Mouse (Mus musculus) C2C12 (cell line): ENCODE data around the gene Tnfrsf13c. TPM values are rescaled to one million over a fixed set of nuclear protein-coding genes. Genes with fewer than 3 reads are reported as not detected.

Source experiments
- H3K27me3 ChIP-seq: one replicate; pipeline ENCODE4 v1.6.1; 2011; ENCODE audit not compliant: control insufficient read depth, insufficient read depth, insufficient read length
- H3K36me3 ChIP-seq: one replicate; pipeline ENCODE4 v1.6.1; 2011; ENCODE audit not compliant: control insufficient read depth, insufficient read depth
- H3K4me3 ChIP-seq: one replicate; pipeline ENCODE4 v1.5.1; 2011; ENCODE audit warnings: mild to moderate bottlenecking, control low read depth; ENCODE audit not compliant: poor library complexity, insufficient read depth, severe bottlenecking
- H3K79me2 ChIP-seq: one replicate; pipeline ENCODE4 v1.6.1; 2011; ENCODE audit not compliant: control insufficient read depth, insufficient read depth
- H3K79me3 ChIP-seq: one replicate; pipeline ENCODE4 v1.6.1; 2011; ENCODE audit warnings: low read depth, control low read depth
- H3ac ChIP-seq: one replicate; pipeline ENCODE3; 2011; ENCODE audit warnings: low read depth; ENCODE audit not compliant: control insufficient read depth, insufficient read length
- CEBPB ChIP-seq: IDR thresholded peaks from one replicate; pipeline ENCODE4 v1.6.1; 2011; ENCODE audit warnings: low read depth, mild to moderate bottlenecking, control low read depth, moderate library complexity
- CTCF ChIP-seq: IDR thresholded peaks from one replicate; pipeline ENCODE4 v1.5.1; 2011; ENCODE audit not compliant: control insufficient read depth, insufficient read depth, insufficient read length
- FOSL1 ChIP-seq: IDR thresholded peaks from one replicate; pipeline ENCODE4 v1.8.0; 2011; ENCODE audit warnings: mild to moderate bottlenecking, low read length; ENCODE audit not compliant: poor library complexity, insufficient read depth, severe bottlenecking
- MAX ChIP-seq: IDR thresholded peaks from one replicate; pipeline ENCODE4 v1.6.1; 2011; ENCODE audit warnings: mild to moderate bottlenecking, control low read depth
- MYOD1 ChIP-seq: IDR thresholded peaks from one replicate; pipeline ENCODE4 v1.6.1; 2011; ENCODE audit warnings: low read depth; ENCODE audit not compliant: control insufficient read depth, insufficient read length
- MYOG ChIP-seq: IDR thresholded peaks from one replicate; pipeline ENCODE4 v1.6.1; 2011; ENCODE audit not compliant: control insufficient read depth, insufficient read length; ENCODE audit errors: extremely low read depth
- USF1 ChIP-seq: IDR thresholded peaks from one replicate; pipeline ENCODE4 v1.6.1; 2011; ENCODE audit warnings: low read depth, mild to moderate bottlenecking, control low read depth, moderate library complexity
- polyA plus RNA-seq: library from polyadenylated mRNA; unstranded; fragments of >200 nt; fragmentation: generic; extraction: Trizol; gene quantifications from one replicate; pipeline ENCODE4 v1.2.1, GENCODE M21; 2012; ENCODE audit warnings: missing spikeins

Gene Tnfrsf13c
- polyA plus RNA-seq, 1 experiment = 0.16 TPM

GRCm38 (mm10) chr15:82217980-82218379 lies 6.2 kb downstream of the Tnfrsf13c start:
- Histone ChIP-seq H3ac (no peak overlapping the region), H3K27me3 (peaks cover 15% of the 10 kb centered on the region), H3K79me2 (no peaks in the 10 kb centered on the region), H3K36me3 (no peaks in the 10 kb centered on the region), H3K4me3 (no peak overlapping the region), H3K79me3 (no peaks in the 10 kb centered on the region)
- no peak for TF ChIP-seq MYOG
- no peak for TF ChIP-seq MAX
- no peak for TF ChIP-seq USF1
- TF ChIP-seq CTCF = no peak
- no peak for TF ChIP-seq CEBPB
- no peak for TF ChIP-seq FOSL1
- TF ChIP-seq MYOD1 = no peak

DNA sequence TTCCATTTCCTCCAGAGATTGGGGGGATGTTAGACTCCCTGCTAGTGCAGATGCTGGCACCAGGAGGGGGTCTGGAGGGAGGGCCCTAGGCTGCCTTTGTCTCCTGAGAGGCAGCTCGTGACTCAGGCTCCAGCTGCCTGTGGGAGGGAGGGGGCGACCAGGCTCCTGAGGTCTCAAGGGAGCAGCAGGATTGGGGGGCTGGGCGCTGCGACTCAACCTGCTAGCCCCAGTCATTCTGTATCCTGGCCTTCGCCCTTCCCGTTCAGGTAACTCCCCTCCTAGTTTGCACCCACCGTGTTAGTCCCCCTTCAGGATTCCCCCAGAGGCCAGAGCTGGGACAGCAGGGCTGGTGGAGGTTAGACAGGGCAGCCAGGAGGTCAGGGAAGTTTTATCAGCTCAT lies 7.1 kb downstream of the Tnfrsf13c start:
- H3K27me3 ChIP-seq = peaks cover 24% of the 10 kb centered on the region
- no peak overlapping the region for H3K4me3 ChIP-seq
- H3K79me3 ChIP-seq = no peaks in the 10 kb centered on the region
- TF ChIP-seq FOSL1 (no peak), CTCF (no peak), USF1 (no peak), CEBPB (no peak), MYOD1 (no peak), MYOG (no peak)
- H3ac ChIP-seq = no peak overlapping the region
- no peaks in the 10 kb centered on the region for H3K36me3 ChIP-seq
- H3K79me2 ChIP-seq = no peaks in the 10 kb centered on the region

DNA sequence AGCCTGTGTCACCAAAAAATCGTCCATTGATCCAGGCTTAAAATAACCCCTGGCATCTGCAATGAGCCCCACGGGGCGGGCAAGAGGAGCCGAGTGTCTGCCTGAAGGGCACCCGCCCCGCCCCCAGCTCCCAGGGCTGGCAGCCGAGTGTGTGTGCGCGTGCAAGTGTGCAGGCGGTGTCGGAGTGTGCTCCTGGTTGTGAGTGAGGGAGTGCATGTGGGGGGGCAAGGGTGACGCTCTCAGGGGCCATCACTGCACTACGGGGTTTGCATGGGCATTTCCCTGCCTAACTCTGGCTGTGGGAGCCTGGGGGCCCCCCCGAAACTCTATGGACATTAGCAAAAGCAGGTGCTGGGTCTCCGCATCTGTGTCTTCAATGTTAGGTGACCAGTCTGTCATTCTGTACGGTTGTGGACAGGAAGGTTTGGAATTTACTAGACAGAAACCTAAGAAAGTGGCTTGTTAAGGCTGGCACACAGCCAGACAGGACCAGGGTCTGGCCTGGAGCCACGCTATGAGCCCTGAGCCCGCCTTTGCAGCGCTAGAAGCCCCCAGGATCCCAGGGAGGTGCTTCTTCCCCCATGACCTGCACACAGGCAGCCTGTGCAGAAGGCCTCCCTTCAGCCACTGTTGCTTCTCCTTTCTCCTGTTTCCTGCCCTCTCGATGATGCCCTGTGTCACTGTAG lies 7.9 kb downstream of the Tnfrsf13c start:
- Histone ChIP-seq H3K36me3 (no peaks in the 10 kb centered on the region), H3ac (no peak overlapping the region), H3K79me3 (no peaks in the 10 kb centered on the region), H3K4me3 (no peak overlapping the region), H3K27me3 (peaks cover 32% of the 10 kb centered on the region), H3K79me2 (no peaks in the 10 kb centered on the region)
- TF ChIP-seq MAX = no peak
- TF ChIP-seq FOSL1 = no peak
- no peak for TF ChIP-seq MYOG
- no peak for TF ChIP-seq USF1
- no peak for TF ChIP-seq CTCF
- TF ChIP-seq MYOD1 = no peak
- no peak for TF ChIP-seq CEBPB

DNA sequence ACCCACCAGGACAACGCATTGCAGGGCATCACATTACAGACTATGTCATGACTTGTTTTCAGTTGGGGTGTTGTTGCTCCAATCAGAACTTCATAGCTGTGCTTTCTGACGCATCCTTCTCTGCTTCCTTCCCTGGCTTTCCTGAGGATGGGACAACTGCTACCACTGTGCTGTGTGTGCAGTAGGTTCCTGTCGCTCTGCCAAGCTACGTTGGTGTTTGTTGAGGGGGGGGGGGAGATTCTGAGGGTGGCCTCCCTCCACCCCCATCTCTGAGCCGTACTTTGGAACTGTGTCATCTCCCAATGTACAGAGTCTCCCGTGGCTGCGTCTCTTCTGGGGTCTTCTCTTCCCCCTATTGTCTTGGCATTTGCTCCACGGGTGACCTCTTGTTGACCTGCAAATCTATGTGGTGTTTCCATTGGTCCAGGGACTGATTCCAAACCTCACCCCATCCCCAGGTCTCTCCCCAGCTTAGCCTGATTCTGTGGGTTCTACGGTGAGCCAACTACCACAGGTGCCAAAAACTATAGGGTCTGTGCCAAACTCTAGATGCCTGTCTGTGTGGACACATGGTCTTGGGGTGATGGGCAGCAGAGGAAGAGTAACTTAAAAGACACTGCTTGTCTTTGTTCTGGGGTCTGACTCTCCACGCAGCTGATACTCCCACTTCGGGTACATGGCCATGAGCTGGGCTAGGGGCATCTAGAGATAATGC lies 8.7 kb downstream of the Tnfrsf13c start:
- Histone ChIP-seq H3K79me3 (no peaks in the 10 kb centered on the region), H3K4me3 (no peak overlapping the region), H3K36me3 (no peaks in the 10 kb centered on the region), H3K27me3 (peaks cover 38% of the 10 kb centered on the region), H3K79me2 (no peaks in the 10 kb centered on the region), H3ac (no peak overlapping the region)
- TF ChIP-seq MAX (no peak), USF1 (no peak), MYOG (no peak), CTCF (no peak), FOSL1 (no peak), MYOD1 (no peak)

DNA sequence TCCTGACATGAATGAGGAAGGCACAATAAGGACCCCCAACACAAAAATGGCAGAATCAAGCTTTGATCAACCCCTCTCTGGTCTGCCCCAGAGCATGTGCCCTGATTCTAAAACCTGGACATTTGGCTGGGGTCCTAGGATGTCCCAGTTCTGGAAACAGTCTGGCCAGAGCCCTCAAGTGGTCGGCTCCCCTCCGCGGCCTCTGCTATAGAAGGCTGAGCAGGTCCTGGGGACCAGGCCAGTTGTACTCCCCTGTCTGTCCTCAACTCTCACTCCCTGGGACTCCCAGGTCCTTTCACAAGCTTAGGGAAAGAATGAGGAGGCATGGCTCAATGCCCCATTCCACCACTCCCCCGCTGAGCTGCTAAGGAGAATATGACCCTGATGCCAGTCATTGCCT lies 10.9 kb downstream of the Tnfrsf13c start:
- H3K79me2 ChIP-seq = no peaks in the 10 kb centered on the region
- H3K27me3 ChIP-seq = peaks cover 38% of the 10 kb centered on the region
- TF ChIP-seq CEBPB = no peak
- no peak for TF ChIP-seq USF1
- TF ChIP-seq FOSL1 = no peak
- no peak for TF ChIP-seq MYOD1
- no peak for TF ChIP-seq CTCF
- no peak for TF ChIP-seq MYOG
- TF ChIP-seq MAX = no peak
- H3K79me3 ChIP-seq = no peaks in the 10 kb centered on the region
- no peak overlapping the region for H3K4me3 ChIP-seq
- no peak overlapping the region for H3ac ChIP-seq
- H3K36me3 ChIP-seq = no peaks in the 10 kb centered on the region

- TF ChIP-seq CTCF = no peak
- no peak for TF ChIP-seq MAX
- TF ChIP-seq CEBPB = no peak
- TF ChIP-seq MYOG = no peak
- no peak for TF ChIP-seq FOSL1
- no peak for TF ChIP-seq USF1
- TF ChIP-seq MYOD1 = no peak
- no peaks in the 10 kb centered on the region for H3K79me2 ChIP-seq
- peaks cover 38% of the 10 kb centered on the region for H3K27me3 ChIP-seq
- H3ac ChIP-seq = no peak within 1 kb of the TSS
- no peaks in the 10 kb centered on the region for H3K79me3 ChIP-seq
- H3K4me3 ChIP-seq = no peak within 1 kb of the TSS
- H3K36me3 ChIP-seq = no peaks in the 10 kb centered on the region
These were observed 11.5 kb downstream of the Tnfrsf13c start, which contains the start of gene Shisa8 for GRCm38 (mm10) chr15:82212752-82213063. TSS of gene Shisa8 (minus strand) at chr15:82212815.
